Mouse (Mus musculus) intestine, embryonic 15.5 days (tissue): ENCODE results near the gene Hist1h3a. TPM values are rescaled to one million over a fixed set of nuclear protein-coding genes. Genes with fewer than 3 reads are reported as not detected.
"Not testable (repeated sequence)": the region's sequence is repeated elsewhere in the genome, so short reads cannot be mapped to it uniquely, and the experiment has no call there.

Source experiments
- ATAC-seq: fragments of 200-750 bp; cut with Nextera tagmentation; 2 replicates; pipeline ENCODE4 v1.8.0; 2017; ENCODE audit warnings: moderate TSS enrichment, moderate library complexity
- H3K27ac ChIP-seq: fragments of 300-500 bp; sonication (generic); 2 replicates; pipeline ENCODE4 v1.5.1; 2015; ENCODE audit warnings: mild to moderate bottlenecking, inconsistent platforms
- H3K27me3 ChIP-seq: fragments of 300-500 bp; sonication (generic); replicated peaks from 2 replicates; pipeline ENCODE4 v1.6.1; 2015; ENCODE audit warnings: inconsistent platforms
- H3K36me3 ChIP-seq: fragments of 300-500 bp; sonication (generic); 2 replicates; pipeline ENCODE4 v1.6.1; 2015; ENCODE audit warnings: inconsistent platforms
- H3K4me1 ChIP-seq: fragments of 300-500 bp; sonication (generic); replicated peaks from 2 replicates; pipeline ENCODE4 v1.6.1; 2015; ENCODE audit warnings: inconsistent platforms
- H3K4me2 ChIP-seq: fragments of 300-500 bp; sonication (generic); replicated peaks from 2 replicates; pipeline ENCODE4 v1.6.1; 2015; ENCODE audit warnings: mild to moderate bottlenecking, inconsistent platforms
- H3K4me3 ChIP-seq: fragments of 300-500 bp; sonication (generic); replicated peaks from 2 replicates; pipeline ENCODE4 v1.5.1; 2015; ENCODE audit warnings: inconsistent platforms
- H3K9ac ChIP-seq: fragments of 300-500 bp; sonication (generic); 2 replicates; pipeline ENCODE4 v1.6.1; 2015; ENCODE audit warnings: inconsistent platforms
- H3K9me3 ChIP-seq: fragments of 300-500 bp; sonication (generic); 2 replicates; pipeline ENCODE4 v1.6.1; 2016; ENCODE audit warnings: inconsistent platforms
- WGBS: fragments of 180-500 bp; shearing (Covaris S2); methylation state at CpG from one replicate; pipeline ENCODE4 v1.1.7; 2015; 5-methylcytosine and 5-hydroxymethylcytosine counted together
- polyA plus RNA-seq: library from polyadenylated mRNA; unstranded; fragments of >200 nt; fragmentation: Nextera tagmentation; extraction: Ambion mirVana; gene quantifications from 2 replicates; pipeline ENCODE4 v1.2.1, GENCODE M21; 2015

The Hist1h3a gene
- polyA plus RNA-seq, result 4.3 and 6.4 TPM in 2 replicates

DNA sequence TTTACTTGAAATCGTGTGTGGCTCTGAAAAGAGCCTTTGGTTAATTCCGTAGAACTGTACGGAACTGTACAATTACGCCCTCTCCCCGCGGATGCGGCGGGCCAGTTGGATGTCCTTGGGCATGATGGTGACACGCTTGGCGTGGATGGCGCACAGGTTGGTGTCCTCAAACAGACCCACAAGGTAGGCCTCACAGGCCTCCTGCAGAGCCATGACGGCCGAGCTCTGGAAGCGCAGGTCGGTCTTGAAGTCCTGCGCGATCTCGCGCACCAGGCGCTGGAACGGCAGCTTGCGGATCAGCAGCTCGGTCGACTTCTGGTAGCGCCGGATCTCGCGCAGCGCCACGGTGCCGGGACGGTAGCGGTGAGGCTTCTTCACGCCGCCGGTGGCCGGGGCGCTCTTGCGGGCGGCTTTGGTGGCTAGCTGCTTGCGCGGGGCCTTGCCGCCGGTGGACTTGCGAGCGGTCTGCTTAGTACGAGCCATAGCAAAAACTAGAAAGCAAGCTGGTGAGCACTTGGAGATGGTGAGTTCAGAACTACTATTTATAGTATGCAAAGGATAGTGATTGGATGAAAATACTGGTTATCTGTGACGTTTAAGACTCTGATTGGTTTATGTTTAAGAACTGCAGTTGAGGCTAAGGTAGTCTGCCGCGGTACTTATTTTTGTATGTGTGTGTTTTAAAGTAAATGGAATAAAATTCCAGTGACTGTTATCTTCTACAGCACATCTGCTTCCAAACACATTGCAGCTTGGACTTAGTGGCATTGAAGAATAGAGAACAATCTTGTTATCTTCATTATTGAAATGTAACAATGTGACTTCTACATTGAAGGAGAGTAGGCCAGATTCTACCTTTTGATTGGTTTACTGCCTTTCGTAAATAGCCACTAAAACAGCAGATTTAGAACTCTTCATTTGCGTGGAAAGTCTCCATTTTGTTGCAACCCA, at the start of gene Hist1h3a:
Gene Hist1h3a, minus strand, starts transcription at position 516 of the 951 bp plus-strand sequence.
- peak within 1 kb of the TSS; percentile 47 for H3K9ac ChIP-seq
- peak within 1 kb of the TSS; percentile 86 for H3K4me2 ChIP-seq
- not testable (repeated sequence) for H3K27me3 ChIP-seq, H3K9me3 ChIP-seq, H3K36me3 ChIP-seq
- peak; percentile 73 for ATAC-seq
- H3K4me1 ChIP-seq, result peaks cover 12% of the 10 kb centered on the region
- H3K27ac ChIP-seq, result peak within 1 kb of the TSS; percentile 97
- under 1% methylated on average over 36 of the region's 52 CpGs for WGBS
- H3K4me3 ChIP-seq, result peak within 1 kb of the TSS; percentile 50

DNA sequence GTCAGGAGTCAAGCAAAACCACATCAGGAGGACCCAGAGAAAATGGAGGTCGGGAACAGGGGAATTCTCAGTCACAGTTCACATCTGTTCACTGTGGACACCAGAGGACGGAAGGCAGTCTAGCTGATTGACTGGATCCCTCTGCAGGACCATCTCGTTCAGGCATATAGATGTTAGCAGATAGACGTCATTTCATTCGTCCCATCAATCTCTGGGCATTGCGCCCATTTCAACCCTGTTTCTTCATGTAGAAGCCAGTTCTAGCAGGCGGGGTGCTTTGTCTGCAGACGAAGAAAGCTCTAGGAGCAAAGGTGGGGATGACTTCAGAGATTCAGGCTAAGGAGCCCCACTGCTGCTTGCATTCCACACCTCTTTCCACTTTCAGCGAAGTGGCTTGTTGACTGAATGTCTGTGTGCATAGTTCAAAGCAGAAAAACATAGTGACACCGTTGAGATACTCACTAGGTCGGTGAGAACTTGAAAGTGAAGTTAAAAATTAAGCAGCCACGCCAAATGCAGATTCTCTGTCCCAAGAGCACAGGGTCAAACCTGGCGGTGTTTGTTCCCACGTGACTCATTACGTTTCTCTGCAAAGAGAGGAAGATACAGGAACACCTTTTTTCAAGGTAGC, 44.4 kb upstream of the Hist1h3a start, which contains the start of gene Slc17a2:
Gene Slc17a2, plus strand, starts transcription at position 572 of the 631 bp plus-strand sequence.
- H3K4me2 ChIP-seq, result no peak within 1 kb of the TSS
- no peak; the same call in 1 of the 2 replicates for ATAC-seq
- 69% methylated on average over 15 of the region's 15 CpGs for WGBS
- no peak within 1 kb of the TSS for H3K27ac ChIP-seq
- no peaks in the 10 kb centered on the region for H3K4me1 ChIP-seq
- no peak within 1 kb of the TSS for H3K4me3 ChIP-seq
- H3K27me3 ChIP-seq, result no peaks in the 10 kb centered on the region
- H3K36me3 ChIP-seq, result no peaks in the 10 kb centered on the region
- no peak within 1 kb of the TSS for H3K9ac ChIP-seq
- H3K9me3 ChIP-seq, result no peaks in the 10 kb centered on the region

DNA sequence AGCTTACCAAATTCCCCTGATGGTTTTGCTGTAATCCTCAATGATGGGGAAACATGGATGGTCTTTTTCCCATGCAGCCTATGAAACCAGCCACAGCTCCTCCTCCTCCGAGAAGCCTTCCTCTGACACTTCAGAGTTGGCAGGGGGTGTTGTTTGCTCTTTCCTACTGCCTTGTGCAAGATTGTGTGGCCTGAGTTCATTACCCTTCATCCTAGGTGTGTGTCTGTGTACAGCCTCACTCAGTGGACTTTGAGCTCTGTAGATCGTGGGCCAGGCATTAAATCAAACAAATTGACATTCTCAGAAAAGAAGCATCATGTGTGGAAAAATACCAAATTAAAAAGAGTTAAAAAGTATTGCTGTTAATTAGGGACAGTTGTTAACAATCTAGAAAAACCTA, 42.3 kb upstream of the Hist1h3a start:
- Histone ChIP-seq H3K27ac (no peak overlapping the region), H3K9ac (no peak overlapping the region), H3K4me1 (no peaks in the 10 kb centered on the region), H3K36me3 (no peaks in the 10 kb centered on the region), H3K27me3 (no peaks in the 10 kb centered on the region), H3K4me2 (no peak overlapping the region), H3K9me3 (no peaks in the 10 kb centered on the region), H3K4me3 (no peak overlapping the region)
- peak; percentile 67 for ATAC-seq
- 64% methylated on average over 2 of the region's 2 CpGs for WGBS

DNA sequence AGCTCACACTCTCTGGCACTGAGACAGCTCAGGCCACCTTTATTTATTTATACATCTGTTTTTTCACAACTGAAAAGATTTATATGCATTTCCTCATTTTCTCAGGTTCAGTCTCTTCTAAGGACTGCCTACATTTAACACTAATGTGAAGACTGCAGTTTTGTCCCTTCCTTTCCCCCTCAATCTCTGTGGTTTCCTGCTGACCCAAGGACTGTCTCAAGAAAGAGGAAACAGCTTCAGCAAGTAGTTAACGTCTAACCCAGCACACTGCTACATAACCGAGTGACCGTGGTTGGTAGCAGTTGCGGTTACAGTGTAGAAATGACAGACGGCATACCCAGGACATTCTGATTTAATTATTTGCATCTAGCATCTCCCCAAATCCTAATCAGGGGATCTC, 37.2 kb upstream of the Hist1h3a start:
- WGBS, result 77% methylated on average over 5 of the region's 5 CpGs
- H3K4me3 ChIP-seq, result no peak overlapping the region
- H3K27me3 ChIP-seq, result no peaks in the 10 kb centered on the region
- H3K9me3 ChIP-seq, result no peaks in the 10 kb centered on the region
- H3K4me2 ChIP-seq, result no peak overlapping the region
- H3K9ac ChIP-seq, result no peak overlapping the region
- H3K4me1 ChIP-seq, result no peaks in the 10 kb centered on the region
- ATAC-seq, result no peak
- no peaks in the 10 kb centered on the region for H3K36me3 ChIP-seq
- no peak overlapping the region for H3K27ac ChIP-seq

DNA sequence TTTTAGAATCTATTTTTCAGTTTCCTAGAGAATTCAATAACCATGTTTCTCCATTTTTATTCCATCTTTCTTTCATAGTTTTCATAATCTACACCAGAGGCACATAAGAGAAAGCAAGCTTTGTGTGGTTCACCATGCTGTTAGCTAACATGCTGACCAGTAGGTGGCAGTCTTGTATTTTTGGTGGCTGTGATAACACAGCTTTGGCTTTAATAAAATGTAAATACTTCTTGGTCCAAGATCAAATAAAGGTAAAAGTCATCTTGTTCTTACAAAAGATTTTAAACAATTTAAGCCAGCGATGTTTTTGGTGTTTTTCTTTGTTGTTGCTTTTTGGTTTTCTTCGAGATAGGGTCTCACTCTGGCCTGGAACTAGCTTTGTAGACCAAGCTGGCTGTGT, 30.3 kb upstream of the Hist1h3a start:
- Histone ChIP-seq H3K36me3 (no peaks in the 10 kb centered on the region), H3K9me3 (no peaks in the 10 kb centered on the region), H3K4me1 (no peaks in the 10 kb centered on the region), H3K9ac (no peak overlapping the region), H3K27me3 (no peaks in the 10 kb centered on the region), H3K4me2 (no peak overlapping the region), H3K27ac (no peak overlapping the region), H3K4me3 (no peak overlapping the region)
- WGBS, result 51% methylated on average over 2 of the region's 2 CpGs
- peak; percentile 68; the same call in 1 of the 2 replicates for ATAC-seq

DNA sequence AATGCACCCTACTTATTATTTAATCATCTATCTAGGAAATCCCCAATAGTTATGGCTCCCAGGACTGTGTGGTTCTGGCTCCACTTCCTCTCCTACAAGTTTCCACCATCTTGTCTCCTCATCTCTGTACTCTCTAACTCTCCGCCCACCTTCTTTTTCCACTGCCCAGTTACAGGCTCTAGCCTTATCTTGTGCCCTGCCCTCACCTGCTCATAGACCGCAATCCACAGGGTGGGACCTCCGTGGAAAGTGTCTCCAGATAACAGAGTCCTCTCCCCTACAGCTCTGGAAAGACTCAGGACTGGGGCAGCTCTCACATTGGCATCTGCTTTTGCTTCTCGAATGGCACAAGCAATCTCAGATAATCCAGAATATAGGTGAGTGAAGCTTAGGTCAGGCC, 16.8 kb upstream of the Hist1h3a start:
- ATAC-seq, result no peak
- no peaks in the 10 kb centered on the region for H3K27me3 ChIP-seq
- H3K36me3 ChIP-seq, result no peaks in the 10 kb centered on the region
- H3K27ac ChIP-seq, result no peak overlapping the region
- no peak overlapping the region for H3K4me2 ChIP-seq
- H3K4me3 ChIP-seq, result no peak overlapping the region
- H3K9ac ChIP-seq, result no peak overlapping the region
- WGBS, result 64% methylated on average over 4 of the region's 4 CpGs
- no peaks in the 10 kb centered on the region for H3K9me3 ChIP-seq
- no peaks in the 10 kb centered on the region for H3K4me1 ChIP-seq

DNA sequence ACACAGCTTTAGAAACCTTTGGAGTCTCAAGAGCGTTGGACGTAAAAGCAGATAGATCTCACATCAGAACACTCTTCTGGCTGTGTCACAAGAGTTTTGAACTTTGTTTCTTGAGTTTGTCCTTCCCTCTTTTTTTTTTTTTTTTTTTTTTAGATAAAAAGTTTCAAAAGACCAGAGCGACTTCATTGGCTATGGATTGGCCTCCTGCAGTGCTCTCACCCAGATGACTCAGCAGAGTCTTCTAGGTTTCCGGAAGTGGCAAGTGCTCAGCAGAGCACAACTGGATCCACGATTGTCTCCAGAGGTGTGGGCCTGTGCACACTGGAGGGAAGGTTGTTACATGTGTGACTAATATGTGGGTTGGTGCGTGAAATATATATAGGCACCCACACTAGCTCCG, 16.2 kb upstream of the Hist1h3a start:
- Histone ChIP-seq H3K27ac (no peak overlapping the region), H3K4me1 (no peaks in the 10 kb centered on the region), H3K9me3 (no peaks in the 10 kb centered on the region), H3K27me3 (no peaks in the 10 kb centered on the region), H3K36me3 (no peaks in the 10 kb centered on the region), H3K9ac (no peak overlapping the region), H3K4me3 (no peak overlapping the region), H3K4me2 (no peak overlapping the region)
- 93% methylated on average over 7 of the region's 7 CpGs for WGBS
- no peak for ATAC-seq

DNA sequence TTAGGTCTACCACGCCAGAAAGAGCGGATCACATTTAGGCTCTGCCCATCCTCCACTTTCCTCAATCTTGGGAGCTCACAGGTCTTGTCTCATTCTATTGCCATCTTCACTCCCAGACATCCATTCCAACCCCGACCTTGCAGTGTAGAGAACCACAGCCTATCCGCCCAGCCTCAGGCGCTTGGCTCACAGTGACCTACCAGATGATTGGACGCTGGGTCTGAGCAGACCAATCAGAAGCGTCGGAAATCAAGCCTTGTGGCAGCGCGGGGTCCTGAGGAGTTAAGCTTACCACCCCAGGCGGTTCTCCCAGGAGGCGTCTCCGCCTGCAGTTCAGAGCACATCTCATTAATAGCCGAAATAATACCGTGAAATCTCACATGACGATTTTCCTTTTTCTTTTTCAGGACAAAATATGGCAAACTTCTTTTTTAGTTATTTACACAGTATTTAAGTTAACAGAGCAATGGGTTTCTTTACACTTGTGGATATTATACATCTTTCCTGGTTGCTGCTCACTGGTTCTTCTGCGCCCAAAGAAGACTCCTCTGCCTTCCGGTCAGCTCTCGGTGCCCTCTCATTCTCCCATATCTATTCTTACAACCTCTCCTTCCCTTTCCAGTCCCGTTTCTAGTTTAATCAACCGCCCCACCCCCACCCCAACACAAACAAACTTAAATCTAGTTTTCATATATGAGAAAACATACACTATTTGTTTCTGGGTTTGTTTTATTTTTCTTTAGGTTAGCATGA, 10.6 kb upstream of the Hist1h3a start:
- Histone ChIP-seq H3K4me3 (no peak overlapping the region), H3K36me3 (no peaks in the 10 kb centered on the region), H3K4me2 (peak overlapping the region; percentile 45), H3K9me3 (no peaks in the 10 kb centered on the region), H3K9ac (no peak overlapping the region), H3K27ac (no peak overlapping the region), H3K27me3 (no peaks in the 10 kb centered on the region), H3K4me1 (0 out of 2 replicates have a peak, but pooled peaks cover 4% of the 10 kb centered on the region)
- 21% methylated on average over 21 of the region's 21 CpGs for WGBS
- ATAC-seq, result peak; percentile 95

DNA sequence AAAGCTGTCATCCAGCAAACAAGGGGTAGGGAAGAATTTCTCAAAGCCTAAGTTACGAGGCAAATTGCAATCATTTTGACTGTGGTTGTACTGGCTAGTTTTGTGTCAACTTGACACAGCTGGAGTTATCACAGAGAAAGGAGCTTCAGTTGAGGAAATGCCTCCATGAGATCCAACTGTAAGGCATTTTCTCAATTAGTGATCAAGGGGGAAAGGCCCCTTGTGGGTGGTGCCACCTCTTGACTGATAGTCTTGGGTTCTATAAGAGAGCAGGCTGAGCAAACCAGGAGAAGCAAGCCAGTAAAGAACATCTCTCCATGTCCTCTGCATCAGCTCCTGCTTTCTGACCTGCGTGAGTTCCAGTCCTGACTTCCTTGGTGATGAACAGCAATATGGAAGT, 7.4 kb upstream of the Hist1h3a start, which contains the start of gene Trim38:
Gene Trim38, plus strand, starts transcription at position 301 of the 400 bp plus-strand sequence.
- 88% methylated on average over 2 of the region's 2 CpGs for WGBS
- not testable (repeated sequence) for H3K9ac ChIP-seq

DNA sequence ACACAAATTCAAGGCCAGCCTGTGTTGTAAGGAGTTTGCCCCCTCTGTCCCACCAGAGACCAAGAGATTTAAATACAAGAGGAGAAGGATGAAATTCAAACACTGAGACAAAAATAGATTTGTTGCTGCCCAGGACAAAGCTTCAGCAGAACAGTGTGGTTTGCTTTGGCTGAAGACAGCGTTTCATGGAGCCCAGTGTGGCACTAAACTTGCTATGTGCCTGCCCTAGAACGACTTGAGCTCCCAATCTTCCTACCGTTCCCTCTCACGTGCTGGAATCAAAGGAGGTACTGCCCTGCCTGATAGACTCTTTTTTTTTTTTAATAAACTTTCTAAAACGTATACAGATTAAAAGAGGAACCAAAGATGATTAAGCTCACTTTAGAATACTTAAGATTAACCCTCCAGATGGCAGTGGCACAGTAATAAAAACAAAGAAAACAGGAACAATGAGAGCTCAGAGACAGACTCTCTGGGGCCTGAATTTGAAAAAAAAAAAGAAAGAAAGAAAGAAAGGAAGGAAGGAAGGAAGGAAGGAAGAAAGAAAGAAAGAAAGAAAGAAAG, 6.7 kb upstream of the Hist1h3a start:
- H3K4me1 ChIP-seq, result peaks cover 9% of the 10 kb centered on the region; the same call in 1 of the 2 replicates
- 55% methylated on average over 5 of the region's 5 CpGs for WGBS

More for the DNA sequence above, 7.4 kb upstream of the Hist1h3a start, which contains the start of gene Trim38:
- H3K27ac ChIP-seq, H3K4me2 ChIP-seq, ATAC-seq, H3K4me1 ChIP-seq, H3K4me3 ChIP-seq, H3K9me3 ChIP-seq, H3K27me3 ChIP-seq, H3K36me3 ChIP-seq: not testable (repeated sequence)

DNA sequence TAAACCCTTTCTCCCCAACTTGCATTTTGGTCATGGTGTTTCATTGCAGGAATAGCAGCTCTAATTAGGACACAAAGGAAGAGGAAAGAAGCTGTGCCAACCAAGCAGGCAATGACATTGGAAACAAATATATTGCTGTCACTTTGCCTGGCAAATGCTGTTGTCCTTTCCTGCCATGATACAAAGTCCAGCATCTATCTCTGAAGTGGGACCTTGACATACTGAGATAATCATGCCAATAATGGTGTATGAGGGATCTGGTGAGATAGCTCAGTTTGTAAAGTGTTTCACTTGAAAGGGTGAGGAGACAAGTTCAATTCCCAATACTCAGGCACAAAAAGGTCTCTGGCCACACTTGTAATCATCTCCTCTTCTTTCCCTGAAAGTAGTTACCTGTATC, 4.6 kb upstream of the Hist1h3a start:
- Histone ChIP-seq H3K4me1 (peaks cover 6% of the 10 kb centered on the region), H3K27ac (no peak overlapping the region), H3K9ac (no peak overlapping the region), H3K9me3 (no peaks in the 10 kb centered on the region), H3K4me3 (no peak overlapping the region), H3K4me2 (no peak overlapping the region), H3K36me3 (no peaks in the 10 kb centered on the region), H3K27me3 (no peaks in the 10 kb centered on the region)
- ATAC-seq, result no peak

More for the DNA sequence above, 6.7 kb upstream of the Hist1h3a start:
- Histone ChIP-seq H3K4me2 (no peak overlapping the region), H3K4me3 (no peak overlapping the region), H3K9me3 (no peaks in the 10 kb centered on the region), H3K27me3 (no peaks in the 10 kb centered on the region), H3K27ac (no peak overlapping the region), H3K9ac (no peak overlapping the region), H3K36me3 (no peaks in the 10 kb centered on the region)
- ATAC-seq, result no peak

DNA sequence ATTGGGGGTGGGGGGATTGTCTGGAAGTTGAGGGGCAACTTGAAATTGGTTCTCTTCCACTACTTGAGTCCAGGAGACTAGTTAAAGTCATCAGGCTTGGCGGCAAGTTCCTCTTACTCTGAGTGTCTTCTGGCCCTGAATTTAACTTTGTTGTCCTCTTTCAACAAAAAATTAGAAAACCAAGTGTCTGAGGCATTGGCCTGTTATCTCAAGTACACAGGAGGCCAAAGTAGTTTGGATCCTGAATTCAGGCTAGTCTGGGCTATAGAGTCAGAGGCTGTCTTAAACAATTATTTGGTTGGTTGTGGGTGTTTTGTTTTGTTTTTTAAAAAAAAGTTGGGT, 3.0 kb upstream of the Hist1h3a start:
- Histone ChIP-seq H3K4me1 (peaks cover 10% of the 10 kb centered on the region), H3K27ac (no peak overlapping the region), H3K4me2 (no peak overlapping the region), H3K36me3 (no peaks in the 10 kb centered on the region), H3K27me3 (no peaks in the 10 kb centered on the region), H3K9me3 (no peaks in the 10 kb centered on the region), H3K9ac (no peak overlapping the region), H3K4me3 (no peak overlapping the region)
- WGBS, result 69% methylated on average over 1 of the region's 1 CpGs
- no peak for ATAC-seq
